Mouse (Mus musculus) testis, adult 2 months (tissue): ENCODE data around the gene Ptprf.

Source experiments
- CTCF ChIP-seq: fragments of 200-500 bp; IDR thresholded peaks from 2 replicates; pipeline ENCODE4 v1.5.1; 2012; ENCODE audit warnings: low read depth, mild to moderate bottlenecking, inconsistent platforms, low read length, moderate library complexity; ENCODE audit not compliant: control insufficient read depth, insufficient read depth, insufficient replicate concordance
- POLR2A ChIP-seq: fragments of 200-500 bp; IDR thresholded peaks from 2 replicates; pipeline ENCODE4 v1.6.1; 2012; ENCODE audit warnings: low read depth, mild to moderate bottlenecking, inconsistent platforms, low read length, moderate library complexity; ENCODE audit not compliant: control insufficient read depth

GRCm38 (mm10) chr4:118304984-118305383, 13.8 kb upstream of the Ptprf start:
- TF ChIP-seq CTCF (no peak), POLR2A (no peak)
